Mouse (Mus musculus): Measurements from ENCODE around the gene Supt3. TPM values are rescaled to one million over a fixed set of nuclear protein-coding genes. Genes with fewer than 3 reads are reported as not detected.

Supt3 gene
- polyA plus RNA-seq, 1 experiment: 2.7 TPM

DNA sequence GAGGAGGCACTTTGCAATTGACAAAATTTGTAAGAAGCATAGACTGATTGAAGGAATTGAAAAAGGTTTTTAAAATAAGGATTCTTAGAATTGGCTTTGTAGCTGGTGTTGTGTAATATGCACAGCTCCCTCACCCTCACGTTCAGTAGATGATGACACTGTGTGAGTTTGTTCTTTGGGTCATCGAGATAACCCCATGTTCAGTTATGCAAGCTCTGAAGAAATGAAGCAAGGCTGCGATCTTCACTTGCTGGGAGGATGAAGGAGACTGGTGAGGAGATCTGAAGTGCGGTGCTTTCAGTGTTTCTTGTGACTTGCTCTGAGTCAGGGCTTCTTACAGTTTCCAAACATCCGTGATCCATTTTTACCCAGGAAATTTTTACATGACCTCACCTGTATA, 168.4 kb downstream of the Supt3 start:
- WGBS: 87% methylated on average over 5 of the region's 5 CpGs
- DNase-seq (ENCODE audit: low read depth, low spot score): no peak

- WGBS: 91% methylated on average over 3 of the region's 3 CpGs
- no peak for DNase-seq (ENCODE audit: low read depth, low spot score)
Observed at GRCm38 (mm10) chr17:44948321-44948720, 171.4 kb downstream of the Supt3 start.

- no peak for DNase-seq (ENCODE audit: low read depth, low spot score)
- 37% methylated on average over 2 of the region's 2 CpGs for WGBS
Observed at GRCm38 (mm10) chr17:44956671-44957070, 179.7 kb downstream of the Supt3 start.

DNA sequence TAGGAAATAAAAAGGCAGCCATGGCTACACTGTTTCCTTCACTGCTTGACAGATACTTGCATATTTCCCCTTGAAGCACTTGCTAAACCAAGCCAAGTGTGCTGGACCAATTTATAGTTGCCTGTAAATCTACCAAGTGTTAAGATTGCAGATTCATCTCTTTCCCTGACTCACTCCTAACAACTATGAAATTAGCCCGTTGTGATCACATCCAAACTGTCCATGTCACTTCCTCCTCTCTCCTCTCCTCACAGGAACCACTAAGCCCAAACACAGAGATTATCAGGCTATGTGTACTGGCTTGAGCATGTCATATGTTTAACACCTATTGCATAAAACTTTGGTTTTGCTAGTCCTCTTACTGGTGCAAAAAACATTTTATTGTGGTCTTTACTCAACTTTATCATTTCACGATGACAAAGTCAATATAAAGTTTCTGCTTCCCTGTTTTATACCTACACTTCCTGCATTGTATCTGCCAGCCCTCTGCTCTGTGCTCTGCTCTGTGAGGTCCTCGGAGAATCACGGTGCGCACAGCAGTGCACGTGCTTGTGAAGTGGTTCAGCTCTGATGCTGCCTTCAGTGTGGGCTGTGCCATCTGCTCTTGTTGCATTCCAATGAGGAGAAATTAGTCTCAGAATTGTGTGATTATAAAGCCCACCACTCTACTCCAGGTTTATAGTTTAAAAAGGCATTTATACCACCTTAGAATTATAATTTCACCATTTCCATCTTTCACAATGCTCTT, 186.3 kb downstream of the Supt3 start:
- WGBS: 45% methylated on average over 6 of the region's 6 CpGs
- no peak for DNase-seq (ENCODE audit: low read depth, low spot score)

DNA sequence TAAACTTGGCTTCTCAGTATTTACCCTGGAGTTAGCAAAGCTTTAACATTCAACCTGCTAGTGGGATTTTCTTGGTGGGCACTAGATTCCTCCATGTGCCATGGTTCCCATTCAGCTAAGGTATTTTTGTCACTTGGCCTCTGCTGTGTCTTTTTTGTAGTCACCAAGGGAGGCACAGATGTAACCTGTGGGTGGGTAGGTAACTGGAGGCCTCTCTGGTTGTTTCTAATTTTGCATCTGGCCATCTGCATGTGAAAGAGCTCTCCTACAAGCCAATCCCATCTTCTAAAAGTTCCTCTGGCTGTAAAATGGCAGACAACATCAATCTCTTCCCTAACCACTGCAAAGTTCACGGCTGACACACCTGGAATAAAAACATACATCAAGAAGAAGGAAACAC, 190.2 kb downstream of the Supt3 start:
- WGBS: 81% methylated on average over 1 of the region's 1 CpGs
- DNase-seq (ENCODE audit: low read depth, low spot score): no peak

DNA sequence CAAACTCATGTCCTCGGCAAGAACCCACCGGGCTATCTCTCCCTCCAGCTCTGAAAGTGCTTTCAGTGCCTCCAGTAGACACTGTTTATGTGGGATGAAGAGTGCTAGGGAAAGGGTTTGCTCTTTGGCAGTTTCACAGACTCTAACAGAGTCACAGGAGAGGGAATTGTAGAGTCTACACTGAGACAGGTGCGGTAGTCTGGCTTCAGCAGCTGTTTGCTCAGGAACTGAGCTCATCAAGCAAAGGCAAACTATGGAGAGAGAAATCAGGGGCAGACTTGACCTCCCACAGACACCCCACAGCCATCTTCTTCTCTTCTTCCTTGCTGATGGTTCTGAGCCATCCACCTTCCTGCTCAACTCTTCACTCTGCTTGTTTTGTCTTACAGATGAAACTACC, 193.3 kb downstream of the Supt3 start:
- 81% methylated on average over 3 of the region's 3 CpGs for WGBS

DNA sequence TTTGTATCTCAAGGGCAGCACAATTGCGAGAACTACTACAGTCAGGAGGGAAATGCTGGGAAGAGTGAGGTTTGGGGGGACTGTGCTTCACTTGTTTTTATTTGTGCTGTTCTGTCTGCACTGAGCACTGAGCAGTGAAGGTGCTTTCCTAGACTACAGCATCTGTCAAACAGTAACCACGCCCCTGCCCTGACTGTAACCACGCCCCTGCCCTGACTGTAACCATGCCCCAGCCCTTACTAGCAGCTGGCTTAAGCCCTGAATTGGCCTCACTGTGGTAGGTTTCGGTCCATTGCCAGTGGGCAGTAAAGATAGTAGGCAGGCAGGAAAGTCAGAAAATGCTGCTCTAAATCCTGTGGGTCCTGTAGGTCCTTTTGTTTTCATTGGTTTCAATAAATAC, 196.5 kb downstream of the Supt3 start:
- no peak for DNase-seq (ENCODE audit: low read depth, low spot score)
- 42% methylated on average over 4 of the region's 4 CpGs for WGBS

More for the DNA sequence above, 193.3 kb downstream of the Supt3 start:
- no peak for DNase-seq (ENCODE audit: low read depth, low spot score)

DNA sequence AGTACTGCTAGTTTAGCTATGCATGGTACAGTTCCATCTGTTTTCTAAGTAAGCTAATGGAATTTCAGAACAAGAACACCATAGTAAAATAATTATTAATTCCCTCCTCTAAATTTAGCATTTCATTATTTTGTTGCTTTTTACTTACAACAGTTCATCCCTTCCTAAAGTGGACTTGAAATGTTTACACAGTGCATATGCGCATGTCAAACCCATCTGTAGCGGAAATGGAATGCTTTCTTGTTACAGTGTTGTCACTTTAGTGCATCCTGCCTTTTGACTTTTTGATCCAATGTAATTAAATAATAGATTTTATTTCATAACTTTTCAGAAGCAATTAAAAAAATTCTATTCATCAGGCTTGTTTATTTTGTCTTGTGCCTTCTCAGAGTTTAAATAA, 200.7 kb downstream of the Supt3 start:
- 89% methylated on average over 2 of the region's 2 CpGs for WGBS
- no peak for DNase-seq (ENCODE audit: low read depth, low spot score)

DNA sequence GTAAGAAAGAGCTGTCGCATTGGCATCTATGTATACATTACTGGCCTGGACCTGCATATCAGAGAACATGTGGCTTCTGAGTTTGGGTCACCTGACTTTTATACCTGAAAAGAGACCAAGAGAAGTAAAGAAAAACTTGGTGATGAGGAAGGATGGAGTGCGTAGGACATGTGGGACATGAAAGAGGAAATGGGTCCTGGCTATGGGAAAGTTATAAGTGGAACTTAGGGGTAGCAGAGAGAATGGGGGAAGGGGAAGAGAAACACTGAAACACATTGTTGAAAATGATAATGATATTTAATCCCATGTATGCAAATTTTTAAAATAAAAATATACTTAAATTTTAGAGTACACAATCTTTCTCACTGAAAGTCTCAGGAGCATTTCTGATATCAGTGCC, 211.0 kb downstream of the Supt3 start:
- no peak for DNase-seq (ENCODE audit: low read depth, low spot score)
- WGBS: 94% methylated on average over 2 of the region's 2 CpGs

DNA sequence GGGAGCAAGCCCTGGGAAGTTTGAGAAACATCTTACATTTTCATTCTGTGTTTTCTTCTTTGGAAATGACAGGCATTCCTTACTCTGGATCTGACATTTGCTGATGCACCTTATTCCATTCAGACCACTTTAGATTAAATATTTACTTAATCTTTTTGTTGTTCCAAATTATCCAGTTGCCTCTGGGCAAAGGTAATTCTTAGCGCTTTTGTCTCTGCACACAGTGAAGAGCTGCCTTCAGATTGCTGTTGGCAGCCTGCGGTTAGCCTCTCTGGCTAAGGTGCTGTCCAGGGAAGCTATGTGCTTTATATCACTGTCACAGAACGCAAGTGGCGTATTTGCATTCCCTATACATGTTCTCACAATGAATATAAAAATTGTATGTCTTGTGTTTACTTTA, 226.4 kb downstream of the Supt3 start:
- DNase-seq (ENCODE audit: low read depth, low spot score): no peak
- WGBS: 87% methylated on average over 4 of the region's 4 CpGs

GRCm38 (mm10) chr17:45004477-45005170, 227.7 kb downstream of the Supt3 start:
- 93% methylated on average over 13 of the region's 13 CpGs for WGBS

GRCm38 (mm10) chr17:45007461-45007860, 230.5 kb downstream of the Supt3 start:
- WGBS: 88% methylated on average over 1 of the region's 1 CpGs
- DNase-seq (ENCODE audit: low read depth, low spot score): no peak

More at GRCm38 (mm10) chr17:45004477-45005170, 227.7 kb downstream of the Supt3 start:
- no peak for DNase-seq (ENCODE audit: low read depth, low spot score)

GRCm38 (mm10) chr17:45008663-45009062, 231.7 kb downstream of the Supt3 start:
- 83% methylated on average over 4 of the region's 4 CpGs for WGBS
- no peak for DNase-seq (ENCODE audit: low read depth, low spot score)

GRCm38 (mm10) chr17:45010409-45010808, 233.5 kb downstream of the Supt3 start:
- 66% methylated on average over 2 of the region's 2 CpGs for WGBS
- DNase-seq (ENCODE audit: low read depth, low spot score): no peak

DNA sequence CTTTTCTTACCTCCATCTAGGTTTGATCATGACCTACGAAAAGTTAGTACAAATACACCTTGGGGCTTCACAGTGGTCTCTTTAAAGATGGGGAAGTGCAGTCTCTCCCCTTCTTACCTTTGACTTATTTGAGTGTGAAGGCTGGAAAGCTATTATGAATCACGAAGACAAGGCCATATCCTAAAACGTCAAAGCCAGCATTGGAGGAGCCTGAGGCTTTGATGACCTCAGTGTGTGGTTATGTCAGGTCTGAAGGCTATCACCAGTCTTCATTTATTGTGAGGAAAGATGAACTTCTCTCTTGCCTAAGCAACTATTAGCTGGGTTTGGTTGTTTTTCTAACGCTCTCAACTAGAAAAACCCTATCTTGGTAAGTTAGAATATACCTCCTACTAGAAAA, 239.8 kb downstream of the Supt3 start:
- DNase-seq (ENCODE audit: low read depth, low spot score): no peak
- WGBS: 85% methylated on average over 4 of the region's 4 CpGs

DNA sequence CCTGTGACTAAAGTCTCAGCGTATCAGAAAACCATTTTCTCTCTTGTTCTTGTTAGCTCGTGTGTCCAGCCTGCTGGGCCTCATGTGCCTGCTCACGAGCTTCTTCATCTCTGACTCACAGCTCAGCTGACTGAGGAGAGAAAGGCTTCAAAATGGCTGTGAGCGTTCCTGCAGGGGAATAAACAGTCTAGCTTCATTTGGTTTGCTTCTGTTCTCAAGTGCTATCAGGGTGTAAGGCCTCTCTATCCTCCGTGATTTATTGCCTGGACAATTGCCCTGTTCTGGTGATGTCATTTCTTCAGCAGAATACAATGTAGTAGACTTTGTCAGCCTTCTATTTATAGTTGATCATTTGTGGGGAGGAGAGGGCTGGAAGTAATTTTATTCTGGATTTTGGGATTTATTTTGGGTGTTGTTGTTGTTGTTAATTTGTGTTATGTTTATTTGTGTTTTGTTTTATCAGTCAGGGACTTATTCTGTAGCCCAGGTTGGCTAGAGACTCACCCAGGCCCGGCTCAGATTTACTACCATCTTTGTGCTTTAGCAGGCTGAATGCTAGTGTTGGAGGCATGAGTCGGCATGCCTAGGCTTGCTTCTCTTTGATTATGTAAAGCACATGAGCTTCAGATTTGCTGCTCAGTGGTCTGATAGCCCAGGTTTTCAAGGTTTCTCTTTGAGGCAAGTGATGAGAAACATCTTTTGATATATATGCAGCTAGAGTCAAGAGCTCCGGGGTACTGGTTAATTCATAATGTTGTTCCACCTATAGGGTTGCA, 243.4 kb downstream of the Supt3 start:
- no peak for DNase-seq (ENCODE audit: low read depth, low spot score)
- WGBS: 55% methylated on average over 8 of the region's 8 CpGs

DNA sequence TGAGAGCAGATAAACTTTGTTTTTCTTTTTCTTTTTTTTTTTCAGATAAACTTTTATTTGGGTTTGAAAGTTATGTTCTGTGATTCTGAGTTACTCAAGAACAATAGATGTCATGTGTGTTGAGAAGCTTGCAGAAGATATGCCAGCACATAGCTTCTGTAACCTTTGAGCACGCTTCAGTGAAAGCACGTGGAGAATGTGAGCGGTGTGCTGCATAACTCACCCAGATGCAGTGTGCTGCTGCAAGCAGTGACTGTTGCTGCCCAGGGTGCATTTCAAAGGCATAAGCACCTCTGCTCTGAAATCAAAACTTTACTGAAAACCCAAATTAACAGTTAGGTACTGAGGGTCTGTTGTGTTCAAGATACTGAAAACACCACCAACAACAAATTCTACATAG, 251.5 kb downstream of the Supt3 start:
- DNase-seq (ENCODE audit: low read depth, low spot score): no peak
- 83% methylated on average over 3 of the region's 3 CpGs for WGBS

DNA sequence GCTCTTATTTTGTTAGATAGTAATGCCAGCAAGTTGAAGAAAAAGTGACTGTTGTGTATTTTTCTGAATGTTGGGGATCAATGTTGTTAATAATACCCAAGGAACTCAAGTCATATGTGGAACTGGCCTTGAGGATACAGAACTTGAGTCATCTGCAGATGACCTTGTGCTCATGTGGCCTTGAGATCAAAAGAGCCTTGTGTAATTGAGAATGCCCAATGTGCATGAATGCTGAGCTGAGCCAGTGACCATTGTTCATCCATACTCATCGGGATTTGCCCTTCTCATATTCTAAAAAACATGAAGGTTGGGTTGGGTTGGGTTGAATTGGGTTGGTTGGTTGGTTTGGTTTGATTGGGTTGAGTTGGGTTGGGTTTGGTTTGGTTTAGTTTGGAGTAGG, 252.2 kb downstream of the Supt3 start:
- WGBS: 92% methylated on average over 1 of the region's 1 CpGs

DNA sequence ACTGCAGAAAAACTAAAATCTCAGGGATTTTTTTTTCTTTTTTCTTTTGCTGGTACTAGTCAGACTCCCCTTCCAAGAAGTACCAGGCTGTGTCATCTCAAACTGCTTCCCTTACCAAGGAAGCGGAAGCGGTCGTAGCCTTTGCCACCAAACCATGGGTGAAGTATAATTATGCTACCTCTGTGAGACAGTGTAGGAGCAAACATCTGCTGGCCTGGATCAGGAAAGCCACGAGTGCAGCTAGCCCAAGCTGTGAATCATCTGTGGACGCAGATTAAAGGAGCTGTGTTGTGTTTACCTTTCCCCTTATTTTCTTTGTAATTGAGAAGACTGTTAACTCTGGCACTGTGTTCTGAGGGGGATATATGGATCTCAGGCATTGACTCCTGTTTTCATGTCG, 255.3 kb downstream of the Supt3 start:
- no peak for DNase-seq (ENCODE audit: low read depth, low spot score)
- WGBS: 71% methylated on average over 6 of the region's 6 CpGs

More for the DNA sequence above, 252.2 kb downstream of the Supt3 start:
- no peak for DNase-seq (ENCODE audit: low read depth, low spot score)

DNA sequence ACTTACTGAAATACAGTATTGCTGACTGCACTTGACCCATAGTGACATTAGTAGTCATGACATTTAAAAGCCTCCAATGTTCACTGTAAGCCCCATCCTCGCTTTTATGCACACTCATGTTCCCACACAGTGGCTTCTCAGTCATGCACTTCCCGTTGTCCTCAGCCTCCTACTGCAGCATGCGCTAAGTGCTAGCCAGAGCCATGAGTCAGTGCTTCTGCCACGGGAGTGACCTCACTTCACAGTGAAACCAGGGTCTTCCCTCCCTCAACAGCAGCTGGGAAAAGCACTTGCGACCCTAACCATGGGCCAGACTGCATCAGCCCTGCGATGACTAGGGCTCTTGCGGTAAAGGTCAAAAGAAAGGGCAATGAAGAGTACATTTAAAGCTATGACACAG, 256.7 kb downstream of the Supt3 start:
- DNase-seq (ENCODE audit: low read depth, low spot score): no peak
- WGBS: 81% methylated on average over 7 of the region's 7 CpGs

- DNase-seq (ENCODE audit: low read depth, low spot score): no peak
- WGBS: 69% methylated on average over 2 of the region's 2 CpGs
Observed at GRCm38 (mm10) chr17:45041084-45041483, 264.1 kb downstream of the Supt3 start.

Measured in large intestine, adult 2 months (tissue).